Mouse (Mus musculus) heart, postnatal 4 days (tissue): ENCODE data around the gene Spn. TPM values are rescaled to one million over a fixed set of nuclear protein-coding genes. Genes with fewer than 3 reads are reported as not detected.
"Not testable (repeated sequence)": the region's sequence is repeated elsewhere in the genome, so short reads cannot be mapped to it uniquely, and the experiment has no call there.

Source experiments
- DNase-seq: peaks from one replicate; pipeline ENCODE4 v3.0.0; 2021
- total RNA-seq, 2 experiments: library from RNA; stranded (reverse); gene quantifications; 2 replicates each; pipeline ENCODE4 v1.2.3; 2021

Spn gene
- total RNA-seq, 2 experiments from 2014 or later, result 0.38 to 0.67 TPM

DNA sequence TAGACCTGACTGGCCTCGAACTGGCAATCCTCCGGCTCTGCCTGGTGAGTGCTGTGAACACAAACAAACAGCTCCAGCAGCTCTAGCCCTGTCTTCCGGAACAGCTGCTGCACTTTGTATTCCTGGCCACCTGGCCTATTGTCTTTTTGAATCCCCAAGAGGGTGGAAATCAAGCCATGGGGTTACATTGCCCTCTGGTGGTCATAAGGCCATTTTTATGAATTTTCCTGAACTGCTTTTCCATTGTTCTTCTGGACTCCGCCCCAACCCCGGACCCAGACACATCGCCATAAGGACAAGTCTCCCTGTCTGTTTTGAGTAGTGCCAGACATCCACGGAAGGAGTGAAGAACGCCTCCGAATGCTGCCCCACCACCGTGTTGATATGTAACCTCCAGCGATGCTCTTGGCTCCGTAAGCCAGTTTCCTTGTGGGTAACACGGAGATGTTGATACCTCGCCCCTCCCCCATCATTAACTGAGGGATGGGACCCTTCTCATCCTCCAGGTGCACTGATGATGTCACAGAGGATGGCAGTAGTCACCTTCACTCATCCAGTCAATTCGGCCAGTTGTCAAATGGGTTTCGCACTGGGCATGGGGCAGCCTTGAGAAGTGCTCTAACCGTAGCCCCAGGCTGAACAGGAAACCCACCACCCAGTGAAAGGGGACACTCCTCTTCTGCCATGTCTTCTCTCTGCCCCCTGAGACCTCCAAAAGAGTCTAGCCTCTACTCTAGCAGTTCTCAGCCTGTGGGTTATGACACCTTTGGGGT, 32.9 kb downstream of the Spn start:
- peak; percentile 85 for DNase-seq

DNA sequence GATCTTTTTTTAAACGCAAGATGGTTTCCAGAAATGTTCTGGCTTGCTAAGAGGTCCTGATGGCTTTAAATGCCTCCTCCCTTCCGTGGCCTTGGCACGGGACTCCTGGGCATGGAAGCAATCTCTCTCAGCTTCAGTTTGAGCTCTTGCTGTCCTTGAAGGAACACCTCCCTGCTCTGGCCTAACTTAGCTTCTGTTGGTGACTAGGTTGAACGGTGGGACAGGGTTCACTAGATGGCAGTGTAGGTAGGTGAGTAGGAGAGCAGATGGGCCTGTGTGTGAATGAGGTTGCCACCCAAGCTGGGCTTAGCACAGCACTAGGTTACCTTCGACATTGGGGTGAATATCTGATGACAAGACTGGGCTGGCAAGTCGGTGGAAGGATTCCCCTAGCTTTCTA, 33.7 kb downstream of the Spn start:
- no peak for DNase-seq

DNA sequence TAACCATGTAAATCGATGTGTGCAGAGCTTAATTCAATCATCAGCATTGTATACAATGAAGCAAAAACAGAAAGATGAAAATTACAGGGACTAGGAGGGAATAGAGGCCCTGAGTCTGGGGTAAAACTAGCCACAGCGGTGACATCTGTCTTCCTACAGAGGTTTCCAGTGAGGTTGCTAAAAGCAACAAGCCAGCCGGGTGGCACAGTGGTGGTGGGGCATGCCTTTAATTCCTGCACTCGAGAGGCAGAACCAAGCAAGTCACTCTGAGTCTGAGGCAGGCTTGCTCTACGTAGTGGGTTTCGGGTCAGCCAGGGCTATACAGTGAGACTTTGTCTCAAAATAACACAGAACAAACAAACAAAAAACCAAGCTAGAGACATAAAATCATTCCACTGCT, 35.5 kb downstream of the Spn start:
- no peak for DNase-seq

DNA sequence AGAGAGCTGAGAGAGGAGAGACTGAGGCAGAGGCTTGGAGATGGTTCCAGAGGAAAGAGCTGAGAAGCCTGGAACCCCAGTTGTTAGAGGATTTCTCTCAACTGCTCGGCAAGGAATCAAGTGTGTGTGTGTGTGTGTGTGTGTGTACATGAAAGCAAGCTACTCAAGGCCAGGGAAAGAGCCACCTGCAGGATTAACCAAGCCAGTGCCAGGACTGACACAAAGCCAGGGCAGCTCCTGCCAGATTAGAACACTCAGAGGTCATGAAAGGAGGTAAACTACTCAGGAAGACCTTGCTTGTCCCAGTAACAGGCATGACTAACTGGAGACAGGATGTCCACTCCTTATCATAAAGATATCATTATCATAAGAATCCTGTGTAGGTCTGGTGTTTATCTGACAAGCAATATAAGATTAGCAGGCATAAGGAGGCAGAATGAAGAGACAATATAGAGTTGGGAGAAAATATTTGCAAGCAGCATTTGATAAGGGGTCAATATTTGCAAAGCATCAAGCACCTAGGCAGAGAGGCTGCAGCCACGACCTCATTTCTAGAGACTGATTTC, 36.1 kb downstream of the Spn start:
- DNase-seq, result no peak

DNA sequence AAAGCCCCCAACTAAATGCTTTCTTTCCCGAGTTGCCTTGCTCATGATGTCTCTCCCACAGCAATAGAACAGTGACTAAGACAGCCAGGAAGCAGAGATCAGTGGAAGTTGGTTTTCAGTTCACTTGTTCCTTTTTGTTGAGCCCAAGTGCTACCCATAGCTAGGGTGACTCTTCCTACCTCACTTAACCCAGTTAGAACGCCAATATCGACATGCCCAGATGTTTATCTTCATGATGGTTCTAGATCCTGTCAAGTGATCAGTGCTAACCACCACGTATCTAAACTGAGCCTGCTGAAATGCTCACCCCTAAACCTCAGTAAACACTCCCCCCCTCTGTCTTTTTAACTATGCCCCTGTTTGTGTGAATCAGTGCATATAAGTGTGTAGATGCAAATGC, 38.1 kb downstream of the Spn start:
- DNase-seq, result no peak

DNA sequence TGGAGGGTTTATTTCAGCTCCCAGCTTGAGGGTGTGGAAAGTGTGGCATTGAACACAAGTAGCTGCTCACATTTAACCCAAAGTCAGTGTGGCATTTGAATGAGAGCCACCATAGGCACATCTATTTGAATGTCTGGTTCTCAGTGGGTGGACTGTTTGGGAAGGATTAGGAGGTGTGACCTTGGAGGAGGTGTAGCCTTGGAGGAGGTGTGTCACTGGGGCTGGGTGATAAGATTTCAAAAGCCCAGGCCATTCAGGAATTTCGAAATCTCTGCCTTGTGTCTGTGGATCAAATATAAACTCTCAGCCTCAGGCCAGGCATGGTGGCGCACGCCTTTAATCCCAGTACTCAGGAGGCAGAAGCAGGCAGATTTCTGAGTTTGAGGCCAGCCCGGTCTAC, 38.7 kb downstream of the Spn start:
- DNase-seq, result no peak

DNA sequence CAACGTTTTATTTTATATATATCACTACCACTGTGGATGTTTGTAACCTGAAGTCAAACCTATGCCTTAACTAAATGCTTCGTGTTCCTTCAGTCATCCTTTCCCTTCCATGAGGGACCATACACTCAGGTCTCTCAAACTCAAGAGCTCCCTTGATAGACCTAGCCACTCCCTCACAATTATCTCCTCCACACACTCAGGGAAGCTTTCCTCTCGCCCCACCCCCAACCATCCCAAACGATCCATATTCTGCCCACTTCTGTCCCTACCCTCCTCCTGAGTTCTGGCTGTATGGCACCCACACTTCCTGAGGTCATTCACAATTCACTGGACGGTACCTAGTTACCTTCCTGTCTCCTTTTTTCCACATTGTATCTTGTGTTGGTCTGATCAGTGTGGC, 39.1 kb downstream of the Spn start:
- no peak for DNase-seq

DNA sequence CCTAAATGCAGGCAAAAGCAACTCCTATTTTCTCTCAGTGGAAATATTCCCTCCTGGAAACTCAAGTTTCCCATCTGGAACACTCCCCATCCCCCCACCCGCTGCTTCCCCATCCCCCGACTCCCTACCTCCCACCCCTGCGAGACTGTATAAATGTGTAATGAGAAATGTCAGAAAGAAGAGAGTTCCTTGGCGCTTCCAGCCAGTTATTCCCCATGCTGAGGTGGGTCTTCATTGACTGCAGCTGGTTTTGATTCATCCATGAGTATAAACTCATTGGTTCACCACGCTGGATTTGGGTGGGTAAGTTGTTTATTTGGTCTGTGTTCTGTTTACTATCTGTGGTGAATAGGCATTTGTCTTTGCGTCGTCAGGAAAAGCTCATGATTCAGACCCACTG, 41.2 kb downstream of the Spn start:
- DNase-seq, result no peak

DNA sequence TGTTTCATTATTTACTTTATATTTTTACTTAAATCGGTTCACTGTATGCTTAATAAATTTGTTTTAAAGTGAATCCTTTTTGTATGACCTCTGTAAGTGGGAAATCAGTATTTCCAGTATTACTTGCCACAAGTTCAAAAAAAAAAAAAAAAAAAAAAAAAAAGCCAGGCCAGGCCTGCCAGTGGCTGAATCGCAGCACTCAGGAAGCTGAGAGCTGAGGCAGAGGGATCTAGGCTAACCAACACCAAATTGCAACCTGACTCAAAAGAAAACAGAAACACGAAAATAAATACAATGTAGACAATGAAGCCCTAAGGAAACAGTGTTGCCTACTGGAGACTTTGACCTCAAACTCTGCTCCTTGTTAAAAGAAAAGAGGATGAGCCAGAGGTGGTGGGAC, 43.7 kb downstream of the Spn start:
- no peak for DNase-seq

DNA sequence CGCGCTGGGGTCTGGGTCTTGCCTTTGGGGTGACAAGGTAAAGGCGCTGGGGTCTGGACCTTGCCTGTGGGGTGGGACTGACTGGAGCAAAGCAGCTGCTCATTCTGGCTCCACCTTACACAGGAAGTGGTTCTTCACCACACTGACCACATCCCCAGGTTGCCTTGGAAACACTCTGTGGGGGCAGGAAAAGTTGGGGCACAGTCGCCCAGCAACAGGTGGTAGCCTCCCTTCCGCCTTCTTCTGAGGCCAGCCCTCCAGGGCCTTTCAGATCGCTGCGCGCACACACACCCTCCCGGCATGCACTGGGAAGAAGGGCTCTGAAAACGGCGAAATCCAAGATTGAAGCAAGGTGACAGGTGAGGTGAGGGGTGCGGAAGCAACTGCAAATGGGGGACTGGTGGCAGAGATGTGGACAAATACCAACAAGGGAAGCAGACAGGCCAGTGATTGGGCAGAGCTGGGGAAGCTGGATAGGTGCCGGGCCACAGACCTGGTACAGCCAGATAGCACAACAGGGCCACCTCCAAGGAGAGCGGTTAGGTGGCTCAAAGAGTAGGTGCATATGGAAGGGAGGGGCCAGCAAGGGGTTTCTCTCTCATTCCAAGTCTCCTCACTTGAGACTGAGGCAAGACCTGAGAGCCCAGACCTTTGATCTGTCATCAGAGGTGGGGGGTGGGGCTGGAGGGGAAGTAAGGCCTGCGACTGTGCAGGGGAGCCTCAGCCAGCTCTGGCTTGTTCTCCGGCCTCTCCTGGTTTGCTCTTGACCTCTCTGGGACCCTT, 46.3 kb downstream of the Spn start, which contains the start of gene AI467606:
Gene AI467606, plus strand, starts transcription at position 246 of the 783 bp plus-strand sequence.
- peak; percentile 41 for DNase-seq

DNA sequence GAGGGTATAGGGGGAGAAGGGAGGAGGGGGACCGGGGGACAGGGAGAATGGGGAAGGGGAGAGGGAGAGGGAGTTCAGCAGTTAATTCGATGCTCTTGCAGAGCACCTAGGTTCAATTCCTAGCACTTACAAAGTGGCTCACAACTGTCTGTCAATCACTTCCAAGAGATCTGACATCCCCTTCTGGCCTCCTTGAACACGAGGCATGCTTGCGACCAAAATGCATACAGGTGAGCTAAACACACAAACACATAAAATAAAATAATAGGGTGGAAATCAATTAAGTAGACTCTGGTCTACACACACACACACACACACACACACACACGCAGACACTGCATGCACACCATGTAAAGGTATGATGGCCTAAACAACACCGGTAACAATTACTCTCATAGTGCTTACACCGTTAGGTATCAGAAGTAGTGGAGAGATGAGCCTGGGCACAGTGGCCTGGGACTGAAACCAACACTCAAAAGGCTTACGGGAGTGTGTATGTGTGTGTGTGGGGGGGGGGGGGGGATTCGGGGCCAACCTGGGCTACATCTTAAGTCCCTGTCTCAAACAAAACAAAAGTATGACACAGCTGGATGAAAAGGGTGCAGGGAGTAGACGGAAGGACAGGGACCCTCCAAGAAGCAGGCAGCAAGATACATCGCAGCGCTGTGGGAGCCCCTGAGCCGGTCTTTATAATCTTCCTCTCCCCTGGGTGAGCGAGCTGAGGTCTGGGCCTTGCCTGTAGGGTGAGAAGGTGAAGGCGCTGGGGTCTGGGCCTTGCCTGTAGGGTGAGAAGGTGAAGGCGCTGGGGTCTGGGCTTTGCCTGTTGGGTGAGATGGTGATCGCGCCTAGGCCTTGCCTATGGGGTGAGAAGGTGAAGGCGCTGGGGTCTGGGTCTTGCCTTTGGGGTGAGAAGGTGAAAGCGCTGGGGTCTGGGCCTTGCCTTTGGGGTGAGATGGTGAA, 47.2 kb downstream of the Spn start:
- no peak for DNase-seq

DNA sequence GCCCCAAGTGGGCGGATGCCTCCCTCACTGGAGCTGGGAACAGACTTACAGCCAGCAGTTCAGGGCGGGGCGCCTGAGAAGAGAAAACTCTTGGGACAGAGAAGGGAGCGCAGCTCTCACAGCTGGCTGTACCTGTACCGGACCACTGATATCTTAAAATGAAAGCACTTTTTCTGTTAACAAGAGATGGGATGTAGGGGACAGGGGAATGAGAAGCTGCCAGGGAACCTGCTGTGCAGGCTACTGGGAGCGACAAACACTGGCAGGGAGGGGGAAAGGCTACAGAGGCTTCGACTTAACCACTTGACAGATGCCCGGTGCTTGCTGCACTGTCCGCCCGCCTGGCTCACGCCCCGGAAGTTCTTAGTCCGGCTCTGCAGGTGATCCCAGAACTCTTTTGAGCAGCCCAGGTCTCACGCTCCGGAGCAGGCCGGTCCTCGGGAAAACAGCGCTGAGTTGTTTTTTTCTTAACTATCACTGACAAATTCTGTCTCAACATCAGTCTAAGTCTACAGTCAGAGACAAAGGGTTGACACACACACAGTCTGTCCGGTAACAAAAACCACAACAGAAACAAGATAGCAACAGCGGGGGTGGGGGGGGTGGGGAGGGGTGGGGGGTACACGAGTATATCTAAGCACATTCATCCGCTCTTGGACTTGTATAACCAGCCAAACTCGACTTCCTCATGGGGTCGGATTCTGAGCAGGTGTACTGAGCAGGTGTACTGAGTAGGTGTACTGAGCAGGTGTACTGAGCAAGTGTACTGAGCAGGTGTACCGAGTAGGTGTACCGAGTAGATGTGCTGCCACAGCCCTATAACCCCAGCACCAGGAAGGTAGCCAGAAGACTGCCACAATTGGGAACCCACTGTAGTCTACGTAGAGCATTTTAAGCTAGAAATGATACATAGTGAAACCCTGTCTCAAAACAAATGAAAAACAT, 48.5 kb downstream of the Spn start:
- DNase-seq, result peak; percentile 20

DNA sequence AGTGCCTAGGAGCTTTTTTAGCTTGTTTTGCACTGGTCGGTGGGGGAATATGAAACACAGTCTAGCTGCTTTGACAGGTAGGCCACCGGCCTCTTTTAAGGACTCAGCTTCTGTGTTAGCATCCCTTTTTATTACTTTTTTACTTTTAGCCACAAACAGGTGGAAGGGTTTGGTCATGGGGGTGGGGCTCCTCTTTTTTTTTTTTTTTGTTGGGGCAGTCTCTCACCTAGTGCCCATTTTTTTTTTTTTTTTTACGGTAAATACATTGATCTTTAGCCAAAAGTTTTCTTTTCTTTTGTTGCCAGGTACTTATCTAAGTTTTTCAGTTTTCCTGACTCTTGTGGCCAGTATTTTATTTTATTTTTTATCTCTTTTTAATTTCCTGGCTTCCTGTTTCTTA, 49.5 kb downstream of the Spn start:
- no peak for DNase-seq

DNA sequence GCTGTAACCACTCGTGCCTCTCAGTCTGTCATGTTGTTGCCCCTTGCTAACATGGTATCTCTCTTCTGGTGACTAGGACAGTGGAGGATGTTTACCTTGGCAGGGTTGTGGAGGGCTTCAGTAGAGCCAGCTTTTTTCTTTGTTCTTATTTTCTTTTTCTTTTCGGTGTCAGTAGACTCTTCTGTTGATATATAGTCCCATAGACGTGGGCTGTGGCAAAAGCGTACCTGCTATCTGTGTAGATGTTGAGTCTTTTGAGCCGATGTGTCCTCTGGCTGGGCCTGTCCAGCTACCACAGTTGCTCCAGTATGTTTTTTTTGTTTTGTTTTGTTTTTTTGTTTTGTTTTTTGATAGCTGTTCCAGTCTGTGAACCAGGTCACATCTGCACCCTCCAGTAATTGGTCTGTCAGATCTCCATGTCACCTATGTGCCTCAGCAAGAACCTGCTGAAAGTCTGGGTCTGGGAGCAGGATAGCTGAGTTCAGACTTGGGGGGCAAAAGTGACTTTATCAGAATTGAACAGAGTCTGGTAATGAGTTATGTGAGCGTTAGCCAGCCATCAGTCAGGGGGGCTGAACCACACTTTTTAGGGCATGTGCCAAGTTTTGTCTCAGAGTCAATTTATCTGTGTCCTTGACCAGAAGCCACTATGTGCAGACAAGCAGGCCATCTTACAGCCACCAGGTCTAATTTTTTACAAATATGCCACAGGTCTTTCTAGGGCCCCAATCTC, 50.2 kb downstream of the Spn start, which contains the start of gene Zg16:
Gene Zg16, minus strand, starts transcription at position 51 of the 733 bp plus-strand sequence.
- not testable (repeated sequence) for DNase-seq

DNA sequence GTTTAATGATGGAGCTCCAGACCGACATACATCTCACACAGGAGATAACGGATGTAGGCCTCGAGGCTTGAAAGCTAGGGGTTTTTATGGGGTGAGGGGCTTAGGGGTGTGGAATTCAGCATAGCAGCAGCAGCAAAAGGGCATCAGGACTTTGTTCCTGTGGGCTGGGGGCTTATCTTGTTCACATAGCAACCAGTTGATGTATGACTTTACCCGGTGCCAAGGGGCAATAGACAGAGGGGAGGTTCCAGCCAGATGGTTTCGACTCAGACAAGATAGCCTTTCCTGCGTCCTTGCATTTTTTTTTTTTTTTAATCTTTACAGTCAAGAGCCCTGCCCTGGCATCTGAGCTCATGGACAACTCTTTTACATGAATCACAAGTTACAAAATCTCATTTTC, 51.9 kb downstream of the Spn start:
- DNase-seq, result not testable (repeated sequence)

DNA sequence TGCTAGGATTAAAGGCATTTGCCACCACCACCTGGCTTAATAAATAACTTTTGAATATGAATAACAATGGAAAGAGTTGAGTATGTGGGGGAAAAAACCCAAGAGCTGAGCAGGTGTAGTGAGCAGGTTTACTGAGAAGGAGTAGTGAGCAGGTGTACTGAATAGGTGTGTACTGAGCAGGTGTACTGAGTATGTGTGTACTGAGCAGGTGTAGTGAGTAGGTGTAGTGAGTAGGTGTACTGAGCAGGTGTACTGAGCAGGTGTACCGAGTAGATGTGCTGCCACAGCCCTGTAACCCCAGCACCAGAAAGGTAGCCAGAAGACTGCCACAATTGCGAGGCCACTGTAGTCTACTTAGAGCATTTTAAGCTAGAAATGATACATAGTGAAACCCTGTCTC, 52.8 kb downstream of the Spn start:
- no peak for DNase-seq

DNA sequence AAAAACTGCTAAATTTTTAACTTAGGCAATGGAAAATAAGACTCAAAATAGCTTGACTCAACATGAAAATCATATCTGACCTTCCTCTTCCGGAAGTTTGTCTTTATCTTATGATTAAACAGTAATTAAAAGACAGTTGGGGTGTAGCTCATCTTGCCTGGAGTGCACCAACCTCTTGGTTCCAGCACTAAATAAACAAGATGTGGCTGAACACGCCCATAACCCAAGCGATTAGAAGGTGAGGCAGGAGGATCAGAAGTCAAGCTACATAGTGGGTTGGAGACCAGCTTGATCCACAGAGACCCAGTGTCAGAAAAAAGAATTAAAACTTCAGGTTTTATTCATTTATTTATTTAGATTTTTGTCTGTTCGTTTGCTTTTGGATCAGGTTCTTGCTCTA, 53.9 kb downstream of the Spn start:
- DNase-seq, result no peak

DNA sequence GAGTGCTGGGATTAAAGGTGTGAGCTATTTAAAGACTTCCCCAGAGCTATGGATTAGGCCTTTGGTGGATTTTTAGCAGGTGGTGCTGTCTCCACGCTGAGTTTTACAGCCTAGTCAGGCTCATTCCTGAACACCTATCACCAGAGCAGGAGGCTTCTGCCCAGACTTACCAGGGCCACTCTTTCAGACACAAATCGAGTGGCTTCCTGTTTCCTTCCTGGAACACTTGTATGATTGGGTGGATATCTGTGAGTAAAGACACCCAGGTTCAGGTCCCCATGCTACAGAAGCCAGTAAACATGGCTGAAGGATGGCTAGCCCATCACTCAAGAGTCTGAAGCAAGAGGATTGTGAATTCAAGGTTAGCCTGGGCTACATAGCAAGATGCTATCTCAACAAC, 54.6 kb downstream of the Spn start:
- DNase-seq, result no peak

DNA sequence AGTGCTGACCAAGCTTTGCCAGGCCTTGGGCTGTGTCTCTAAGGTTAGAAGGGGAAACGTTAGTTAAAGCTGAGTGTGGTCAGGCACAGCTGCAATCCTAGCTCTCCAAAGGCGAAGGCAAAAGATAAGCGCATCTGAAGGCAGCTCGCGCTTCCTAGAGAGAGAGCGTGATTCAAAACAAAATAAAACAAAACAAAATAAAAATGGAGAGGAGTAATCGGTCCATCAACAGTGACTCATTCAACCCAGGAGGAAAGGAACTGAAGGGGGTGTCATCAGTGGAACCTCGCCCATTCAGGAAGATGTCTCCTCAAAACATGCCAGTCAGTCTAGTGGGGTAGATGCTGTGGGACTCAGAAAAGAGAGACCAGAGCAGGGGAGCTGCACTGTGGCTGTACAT, 55.4 kb downstream of the Spn start:
- no peak for DNase-seq
